Mouse (Mus musculus) ES-E14 (cell line): Measurements from ENCODE around the gene Prep. TPM values are rescaled to one million over a fixed set of nuclear protein-coding genes. Genes with fewer than 3 reads are reported as not detected.

Source experiments
- DNase-seq: peaks from one replicate; pipeline ENCODE4 v3.0.0-alpha.2; 2013; ENCODE audit warnings: low read depth, low spot score
- H3K27ac ChIP-seq: 2 replicates; pipeline ENCODE4 v1.5.1; 2012; ENCODE audit warnings: low read depth, mild to moderate bottlenecking, low read length, moderate library complexity, mixed read lengths; ENCODE audit not compliant: poor library complexity, insufficient read depth, severe bottlenecking
- H3K36me3 ChIP-seq: 2 replicates; pipeline ENCODE4 v1.6.1; 2012; ENCODE audit warnings: mild to moderate bottlenecking, low read length, moderate library complexity, mixed read lengths; ENCODE audit not compliant: control insufficient read depth, poor library complexity, insufficient read depth, severe bottlenecking
- H3K4me1 ChIP-seq, 2 experiments: fragments of 150-350 bp in 1 of 2; sonication (generic) in 1 of 2; 2 replicates each; pipeline ENCODE4 v1.6.1; 2012; ENCODE audit warnings: low read length in 2 of 2, mild to moderate bottlenecking in 1 of 2, mixed read lengths in 1 of 2; ENCODE audit not compliant: control insufficient read depth in 2 of 2, insufficient read depth in 2 of 2, poor library complexity in 1 of 2
- H3K4me3 ChIP-seq, 2 experiments: fragments of 150-350 bp in 1 of 2; sonication (generic) in 1 of 2; 2 replicates each; pipeline ENCODE4 v1.5.1; 2012; ENCODE audit warnings: low read length in 2 of 2, low read depth in 1 of 2, mild to moderate bottlenecking in 1 of 2, mixed read lengths in 1 of 2; ENCODE audit not compliant: insufficient read depth in 1 of 2, poor library complexity in 1 of 2, severe bottlenecking in 1 of 2
- H3K9ac ChIP-seq: 2 replicates; pipeline ENCODE4 v1.6.1; 2012; ENCODE audit warnings: low read depth, mild to moderate bottlenecking, low read length, mixed read lengths; ENCODE audit not compliant: poor library complexity, insufficient read depth, severe bottlenecking
- H3K9me3 ChIP-seq: fragments of 150-350 bp; sonication (generic); 2 replicates; pipeline ENCODE4 v1.6.1; 2012; ENCODE audit warnings: low read depth, mild to moderate bottlenecking, low read length; ENCODE audit not compliant: control insufficient read depth, insufficient read depth
- CHD2 ChIP-seq: IDR thresholded peaks from 2 replicates; pipeline ENCODE4 v1.6.1; 2014; ENCODE audit warnings: mild to moderate bottlenecking, low read depth, low read length, inconsistent platforms
- HCFC1 ChIP-seq: IDR thresholded peaks from 2 replicates; pipeline ENCODE4 v1.6.1; 2012; ENCODE audit warnings: low read length, inconsistent platforms, borderline replicate concordance; ENCODE audit not compliant: insufficient read depth
- MAFK ChIP-seq: IDR thresholded peaks from 2 replicates; pipeline ENCODE4 v1.6.1; 2014; ENCODE audit warnings: mild to moderate bottlenecking, low read depth, low read length, inconsistent platforms; ENCODE audit not compliant: insufficient read depth
- ZC3H11A ChIP-seq: IDR thresholded peaks from 2 replicates; pipeline ENCODE4 v1.6.1; 2012; ENCODE audit warnings: low read depth, mild to moderate bottlenecking, inconsistent platforms, low read length, borderline replicate concordance
- ZNF384 ChIP-seq: IDR thresholded peaks from 2 replicates; pipeline ENCODE4 v1.6.1; 2012; ENCODE audit warnings: low read depth, low read length, inconsistent platforms
- in situ Hi-C, 2 experiments: fragments of 600-800 bp; cut with MboI; formaldehyde crosslinking; loops; one replicate each; pipeline ENCODE4 v1.15.1; 2025; ENCODE audit warnings: low sequenced_read_pairs in 2 of 2, inconsistent platforms in 1 of 2; ENCODE audit not compliant: unreplicated experiment in 2 of 2
- total RNA-seq: library from RNA; depleted of rRNA; stranded (reverse); fragments of 300-350 nt; gene quantifications from 2 replicates; pipeline ENCODE4 v1.2.3, GENCODE M21; 2012

The Prep gene
- total RNA-seq, 1 experiment, result 12.9 TPM

- Histone ChIP-seq H3K4me3 (peak overlapping the region in 1 of 2 experiments; percentile 14; a peak in 2 of 4 replicates), H3K27ac (peak overlapping the region; percentile 86), H3K36me3 (peaks cover 19% of the 10 kb centered on the region; the same call in 1 of the 2 replicates), H3K9ac (no peak overlapping the region), H3K4me1 (peaks cover 13 to 17% of the 10 kb centered on the region in 2 experiments; a peak in 3 of 4 replicates), H3K9me3 (no peaks in the 10 kb centered on the region)
- TF ChIP-seq ZC3H11A (no peak), CHD2 (no peak), ZNF384 (no peak), HCFC1 (no peak), MAFK (no peak)
- in situ Hi-C loops, result no loop called here
- no peak for DNase-seq
Measured at GRCm38 (mm10) chr10:45092080-45093056, 25.4 kb downstream of the Prep start.

GRCm38 (mm10) chr10:45098751-45099150 lies 31.7 kb downstream of the Prep start:
- no peaks in the 10 kb centered on the region for H3K9me3 ChIP-seq
- no peak overlapping the region for H3K9ac ChIP-seq
- no peak overlapping the region for H3K27ac ChIP-seq
- H3K4me1 ChIP-seq, result peaks cover 0 to 2% of the 10 kb centered on the region in 2 experiments; a peak in 1 of 4 replicates
- DNase-seq, result no peak
- peaks cover 38% of the 10 kb centered on the region; the same call in 1 of the 2 replicates for H3K36me3 ChIP-seq
- in situ Hi-C loops, result no loop called here
- TF ChIP-seq ZNF384 (no peak), CHD2 (no peak), HCFC1 (no peak), MAFK (no peak), ZC3H11A (no peak)
- no peak overlapping the region for H3K4me3 ChIP-seq

DNA sequence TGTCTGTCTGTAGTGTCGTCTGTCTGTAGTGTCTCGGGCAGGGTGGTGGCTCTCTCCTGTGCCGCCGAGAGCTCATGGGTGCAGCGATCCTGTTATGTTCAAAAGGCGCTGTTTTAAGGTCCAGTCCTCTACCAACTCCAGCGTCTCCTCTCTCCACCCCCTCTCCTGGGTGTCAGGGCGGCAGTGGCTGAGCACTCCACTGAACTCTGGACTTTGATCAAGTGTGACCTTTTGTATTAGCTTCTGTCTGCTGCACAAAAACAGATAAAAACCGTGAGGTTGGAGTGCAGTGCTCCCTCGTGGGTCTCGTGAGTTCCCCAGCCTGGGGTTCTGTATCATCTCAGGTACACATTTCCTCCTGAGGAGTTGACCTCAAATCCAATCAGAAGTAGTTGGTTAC lies 33.5 kb downstream of the Prep start:
- Histone ChIP-seq H3K27ac (no peak overlapping the region), H3K4me1 (peaks cover 0 to 2% of the 10 kb centered on the region in 2 experiments; a peak in 1 of 4 replicates), H3K4me3 (no peak overlapping the region), H3K9ac (no peak overlapping the region), H3K36me3 (peaks cover 36% of the 10 kb centered on the region; the same call in 1 of the 2 replicates), H3K9me3 (no peaks in the 10 kb centered on the region)
- no peak for TF ChIP-seq ZNF384
- TF ChIP-seq HCFC1, result no peak
- no peak for TF ChIP-seq CHD2
- TF ChIP-seq ZC3H11A, result no peak
- no peak for TF ChIP-seq MAFK
- in situ Hi-C loops, result no loop called here
- DNase-seq, result no peak

- in situ Hi-C loops, result no loop called here
Measured at GRCm38 (mm10) chr10:45103184-45103583, 36.2 kb downstream of the Prep start.

More at GRCm38 (mm10) chr10:45103184-45103583, 36.2 kb downstream of the Prep start:
- Histone ChIP-seq H3K9ac (no peak overlapping the region), H3K4me1 (no peaks in the 10 kb centered on the region), H3K4me3 (no peak overlapping the region), H3K9me3 (no peaks in the 10 kb centered on the region), H3K36me3 (peaks cover 24% of the 10 kb centered on the region; the same call in 1 of the 2 replicates), H3K27ac (no peak overlapping the region)
- DNase-seq, result no peak
- TF ChIP-seq HCFC1 (no peak), ZC3H11A (no peak), MAFK (no peak), ZNF384 (no peak), CHD2 (no peak)
